Mouse (Mus musculus) ES-Bruce4 (cell line): ENCODE measurements around the gene Papss1.

Source experiments
- CTCF ChIP-seq: IDR thresholded peaks from one replicate; pipeline ENCODE4 v1.8.1; 2011; ENCODE audit warnings: low read depth, low read length
- EP300 ChIP-seq: IDR thresholded peaks from 2 replicates; pipeline ENCODE4 v1.6.1; 2011; ENCODE audit warnings: low read depth, low read length; ENCODE audit not compliant: insufficient read depth

DNA sequence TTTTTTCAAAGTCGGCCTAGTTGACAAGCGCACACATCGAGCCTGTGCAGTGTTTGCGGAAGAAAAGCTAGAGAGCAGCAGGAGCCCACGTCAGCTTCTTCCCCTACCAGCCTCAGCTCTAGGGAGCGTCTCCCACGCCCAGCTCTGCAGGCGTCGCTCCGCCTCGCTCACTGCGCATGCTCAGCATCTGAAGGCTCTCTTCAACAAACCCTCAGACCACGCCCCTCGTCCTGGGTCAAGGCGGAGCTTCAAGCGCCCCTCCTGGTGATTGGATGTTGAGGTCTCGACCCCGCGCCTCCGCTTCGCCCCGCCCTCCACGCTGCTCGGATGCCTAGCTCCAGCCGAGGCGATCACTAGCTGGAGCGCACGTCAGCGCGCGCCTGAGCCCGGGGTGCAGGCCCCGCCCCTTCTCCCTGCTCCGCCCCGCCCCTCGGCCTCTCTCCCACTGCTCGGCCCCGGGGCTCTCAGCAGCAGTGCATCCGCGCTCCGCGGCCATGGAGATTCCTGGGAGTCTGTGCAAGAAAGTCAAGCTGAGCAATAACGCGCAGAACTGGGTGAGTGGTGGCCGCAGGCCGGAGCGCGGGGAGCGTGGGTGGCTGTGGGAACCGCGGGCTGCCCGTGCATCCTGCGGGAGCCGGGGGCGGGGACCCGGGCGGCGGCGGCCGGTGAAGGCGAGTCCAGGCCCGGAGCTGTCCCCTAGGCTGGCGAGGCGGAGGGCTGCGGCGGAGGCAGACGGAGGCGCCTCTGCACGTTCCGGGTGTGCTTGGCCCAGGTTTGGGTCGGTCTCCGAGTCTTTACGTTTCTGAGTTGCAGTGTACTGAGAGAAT is at the start of gene Papss1:
- TF ChIP-seq EP300 (no peak), CTCF (no peak)
